Mouse (Mus musculus): ENCODE data around the gene Pold2. TPM values are rescaled to one million over a fixed set of nuclear protein-coding genes. Genes with fewer than 3 reads are reported as not detected.
A peak's percentile ranks its signal among the peaks of the same experiment; 100 is the strongest.

Gene Pold2
- polyA plus RNA-seq, 1 experiment from 2014 or later: 59.6 TPM

GRCm38 (mm10) chr11:5913936-5914335 lies 35.8 kb upstream of the Pold2 start:
- no peak overlapping the region for H3K4me2 ChIP-seq (ENCODE audit: low read length)
- H3K9me3 ChIP-seq (ENCODE audit: control insufficient read depth, low read length): no peaks in the 10 kb centered on the region
- 76% methylated on average over 4 of the region's 4 CpGs for WGBS
- H3K9ac ChIP-seq (ENCODE audit: low read depth, low read length): no peak overlapping the region
- no peaks in the 10 kb centered on the region for H3K36me3 ChIP-seq (ENCODE audit: control insufficient read depth, insufficient read depth, low read length)
- H3K4me1 ChIP-seq (ENCODE audit: control insufficient read depth, insufficient read depth, low read depth, low read length): no peaks in the 10 kb centered on the region
- no peak overlapping the region for H3K4me3 ChIP-seq (ENCODE audit: low read length)
- no peak overlapping the region for H3K27ac ChIP-seq (ENCODE audit: low read depth, low read length)
- no peak for ATAC-seq
- no peaks in the 10 kb centered on the region for H3K27me3 ChIP-seq (replicated peaks; ENCODE audit: control insufficient read depth, insufficient read depth, low read length)

- no peak overlapping the region for H3K4me2 ChIP-seq (ENCODE audit: low read length)
- H3K27me3 ChIP-seq (replicated peaks; ENCODE audit: control insufficient read depth, insufficient read depth, low read length): no peaks in the 10 kb centered on the region
- H3K9ac ChIP-seq (ENCODE audit: low read depth, low read length): no peak overlapping the region
- no peak overlapping the region for H3K4me3 ChIP-seq (ENCODE audit: low read length)
- 67% methylated on average over 8 of the region's 8 CpGs for WGBS
- ATAC-seq: no peak
- no peak overlapping the region for H3K27ac ChIP-seq (ENCODE audit: low read depth, low read length)
- H3K36me3 ChIP-seq (ENCODE audit: control insufficient read depth, insufficient read depth, low read length): no peaks in the 10 kb centered on the region
- no peaks in the 10 kb centered on the region for H3K4me1 ChIP-seq (ENCODE audit: control insufficient read depth, insufficient read depth, low read depth, low read length)
- no peaks in the 10 kb centered on the region for H3K9me3 ChIP-seq (ENCODE audit: control insufficient read depth, low read length)
Measured at GRCm38 (mm10) chr11:5913256-5913655, 35.2 kb upstream of the Pold2 start.

GRCm38 (mm10) chr11:5912635-5913034 lies 34.5 kb upstream of the Pold2 start:
- WGBS: 34% methylated on average over 5 of the region's 5 CpGs
- Histone ChIP-seq H3K9me3 (ENCODE audit: control insufficient read depth, low read length) (no peaks in the 10 kb centered on the region), H3K9ac (ENCODE audit: low read depth, low read length) (no peak overlapping the region), H3K27me3 (replicated peaks; ENCODE audit: control insufficient read depth, insufficient read depth, low read length) (no peaks in the 10 kb centered on the region), H3K27ac (ENCODE audit: low read depth, low read length) (no peak overlapping the region), H3K4me2 (ENCODE audit: low read length) (no peak overlapping the region), H3K4me3 (ENCODE audit: low read length) (no peak overlapping the region), H3K36me3 (ENCODE audit: control insufficient read depth, insufficient read depth, low read length) (no peaks in the 10 kb centered on the region), H3K4me1 (ENCODE audit: control insufficient read depth, insufficient read depth, low read depth, low read length) (no peaks in the 10 kb centered on the region)
- ATAC-seq: no peak

- no peak for ATAC-seq
Measured at GRCm38 (mm10) chr11:5908642-5909041, 30.6 kb upstream of the Pold2 start.

GRCm38 (mm10) chr11:5907096-5907495 lies 29.0 kb upstream of the Pold2 start:
- Histone ChIP-seq H3K4me1 (ENCODE audit: control insufficient read depth, insufficient read depth, low read depth, low read length) (no peaks in the 10 kb centered on the region; the same call in 1 of the 2 replicates), H3K36me3 (ENCODE audit: control insufficient read depth, insufficient read depth, low read length) (no peaks in the 10 kb centered on the region), H3K9me3 (ENCODE audit: control insufficient read depth, low read length) (no peaks in the 10 kb centered on the region), H3K27me3 (replicated peaks; ENCODE audit: control insufficient read depth, insufficient read depth, low read length) (no peaks in the 10 kb centered on the region), H3K9ac (ENCODE audit: low read depth, low read length) (no peak overlapping the region), H3K4me2 (ENCODE audit: low read length) (no peak overlapping the region), H3K4me3 (ENCODE audit: low read length) (no peak overlapping the region), H3K27ac (ENCODE audit: low read depth, low read length) (no peak overlapping the region)
- no peak for ATAC-seq
- 34% methylated on average over 5 of the region's 5 CpGs for WGBS

More at GRCm38 (mm10) chr11:5908642-5909041, 30.6 kb upstream of the Pold2 start:
- no peaks in the 10 kb centered on the region for H3K36me3 ChIP-seq (ENCODE audit: control insufficient read depth, insufficient read depth, low read length)
- H3K4me2 ChIP-seq (ENCODE audit: low read length): no peak overlapping the region
- H3K9me3 ChIP-seq (ENCODE audit: control insufficient read depth, low read length): no peaks in the 10 kb centered on the region
- H3K9ac ChIP-seq (ENCODE audit: low read depth, low read length): no peak overlapping the region
- no peaks in the 10 kb centered on the region for H3K27me3 ChIP-seq (replicated peaks; ENCODE audit: control insufficient read depth, insufficient read depth, low read length)
- 87% methylated on average over 4 of the region's 4 CpGs for WGBS
- no peak overlapping the region for H3K4me3 ChIP-seq (ENCODE audit: low read length)
- no peaks in the 10 kb centered on the region for H3K4me1 ChIP-seq (ENCODE audit: control insufficient read depth, insufficient read depth, low read depth, low read length)
- no peak overlapping the region for H3K27ac ChIP-seq (ENCODE audit: low read depth, low read length)

- H3K9ac ChIP-seq (ENCODE audit: low read depth, low read length): no peak overlapping the region
- WGBS: 83% methylated on average over 10 of the region's 10 CpGs
- no peak overlapping the region for H3K4me3 ChIP-seq (ENCODE audit: low read length)
- no peaks in the 10 kb centered on the region for H3K9me3 ChIP-seq (ENCODE audit: control insufficient read depth, low read length)
- H3K4me2 ChIP-seq (ENCODE audit: low read length): no peak overlapping the region
- peak; percentile 62; the same call in 1 of the 2 replicates for ATAC-seq
- H3K4me1 ChIP-seq (ENCODE audit: control insufficient read depth, insufficient read depth, low read depth, low read length): peaks cover 9% of the 10 kb centered on the region
- no peak overlapping the region for H3K27ac ChIP-seq (ENCODE audit: low read depth, low read length)
- H3K36me3 ChIP-seq (ENCODE audit: control insufficient read depth, insufficient read depth, low read length): no peaks in the 10 kb centered on the region
- no peaks in the 10 kb centered on the region for H3K27me3 ChIP-seq (replicated peaks; ENCODE audit: control insufficient read depth, insufficient read depth, low read length)
Measured at GRCm38 (mm10) chr11:5905778-5906518, 27.9 kb upstream of the Pold2 start.

GRCm38 (mm10) chr11:5904871-5905270 lies 26.8 kb upstream of the Pold2 start:
- Histone ChIP-seq H3K36me3 (ENCODE audit: control insufficient read depth, insufficient read depth, low read length) (no peaks in the 10 kb centered on the region), H3K9ac (ENCODE audit: low read depth, low read length) (no peak overlapping the region), H3K4me2 (ENCODE audit: low read length) (no peak overlapping the region), H3K9me3 (ENCODE audit: control insufficient read depth, low read length) (no peaks in the 10 kb centered on the region), H3K27ac (ENCODE audit: low read depth, low read length) (no peak overlapping the region), H3K4me1 (ENCODE audit: control insufficient read depth, insufficient read depth, low read depth, low read length) (peaks cover 12% of the 10 kb centered on the region), H3K4me3 (ENCODE audit: low read length) (no peak overlapping the region), H3K27me3 (replicated peaks; ENCODE audit: control insufficient read depth, insufficient read depth, low read length) (no peaks in the 10 kb centered on the region)
- 92% methylated on average over 6 of the region's 6 CpGs for WGBS
- no peak for ATAC-seq

GRCm38 (mm10) chr11:5904357-5904756 lies 26.3 kb upstream of the Pold2 start:
- H3K36me3 ChIP-seq (ENCODE audit: control insufficient read depth, insufficient read depth, low read length): no peaks in the 10 kb centered on the region
- H3K4me2 ChIP-seq (ENCODE audit: low read length): no peak overlapping the region
- ATAC-seq: no peak
- 79% methylated on average over 19 of the region's 19 CpGs for whole genome bisulfite sequencing
- peaks cover 12% of the 10 kb centered on the region for H3K4me1 ChIP-seq (ENCODE audit: control insufficient read depth, insufficient read depth, low read depth, low read length)
- no peak overlapping the region for H3K4me3 ChIP-seq (ENCODE audit: low read length)
- no peak overlapping the region for H3K9ac ChIP-seq (ENCODE audit: low read depth, low read length)
- no peaks in the 10 kb centered on the region for H3K9me3 ChIP-seq (ENCODE audit: control insufficient read depth, low read length)
- H3K27ac ChIP-seq (ENCODE audit: low read depth, low read length): peak overlapping the region; percentile 29; the same call in 1 of the 2 replicates
- no peaks in the 10 kb centered on the region for H3K27me3 ChIP-seq (replicated peaks; ENCODE audit: control insufficient read depth, insufficient read depth, low read length)

- H3K27me3 ChIP-seq (replicated peaks; ENCODE audit: control insufficient read depth, insufficient read depth, low read length): no peaks in the 10 kb centered on the region
- 86% methylated on average over 2 of the region's 2 CpGs for WGBS
- H3K4me1 ChIP-seq (ENCODE audit: control insufficient read depth, insufficient read depth, low read depth, low read length): peaks cover 12% of the 10 kb centered on the region
- no peak overlapping the region for H3K4me3 ChIP-seq (ENCODE audit: low read length)
- ATAC-seq: no peak
- no peaks in the 10 kb centered on the region for H3K9me3 ChIP-seq (ENCODE audit: control insufficient read depth, low read length)
- H3K9ac ChIP-seq (ENCODE audit: low read depth, low read length): no peak overlapping the region
- no peaks in the 10 kb centered on the region for H3K36me3 ChIP-seq (ENCODE audit: control insufficient read depth, insufficient read depth, low read length)
- peak overlapping the region; percentile 29; the same call in 1 of the 2 replicates for H3K27ac ChIP-seq (ENCODE audit: low read depth, low read length)
- H3K4me2 ChIP-seq (ENCODE audit: low read length): no peak overlapping the region
Measured at GRCm38 (mm10) chr11:5903844-5904243, 25.8 kb upstream of the Pold2 start.
